Mouse (Mus musculus): ENCODE results near the gene Myh14.

- TF ChIP-seq MAFK (IDR thresholded peaks at IDR 0.05; ENCODE audit: insufficient read depth, low read depth, low read length) (no peak), CHD2 (IDR thresholded peaks at IDR 0.05; ENCODE audit: low read depth, low read length) (no peak), ZNF384 (IDR thresholded peaks at IDR 0.05; ENCODE audit: low read depth, low read length) (no peak)
Observed at GRCm38 (mm10) chr7:44633407-44633806, 37.2 kb downstream of the Myh14 start.
